Mouse (Mus musculus) urinary bladder, postnatal 36 days (tissue): ENCODE results near the gene Vps11.
"Not testable (repeated sequence)": the region's sequence is repeated elsewhere in the genome, so short reads cannot be mapped to it uniquely, and the experiment has no call there.

Source experiments
- DNase-seq, 2 experiments: peaks; one replicate each; pipeline ENCODE4 v3.0.0; 2022; ENCODE audit warnings: low spot score in 2 of 2, mixed read lengths in 1 of 2

The Vps11 gene

GRCm38 (mm10) chr9:44335331-44336092, 26.0 kb downstream of the Vps11 start:
- DNase-seq: peak in 1 of 2 experiments; percentile 35

- peak; percentile 98 for DNase-seq
Observed at GRCm38 (mm10) chr9:44334396-44335330, 26.8 kb downstream of the Vps11 start, which contains the start of gene H2afx. Gene H2afx, plus strand, starts transcription at chr9:44334694.

GRCm38 (mm10) chr9:44332918-44333638, 28.4 kb downstream of the Vps11 start:
- no peak for DNase-seq

GRCm38 (mm10) chr9:44330736-44331135, 30.7 kb downstream of the Vps11 start:
- no peak for DNase-seq

- no peak for DNase-seq
Observed at GRCm38 (mm10) chr9:44327926-44328325, 33.5 kb downstream of the Vps11 start.

GRCm38 (mm10) chr9:44327064-44327711, 34.3 kb downstream of the Vps11 start:
- no peak for DNase-seq

- peak; percentile 74 to 83 for DNase-seq
Observed at GRCm38 (mm10) chr9:44326371-44327063, 35.0 kb downstream of the Vps11 start.

- no peak for DNase-seq
Observed at GRCm38 (mm10) chr9:44325768-44326370, 35.6 kb downstream of the Vps11 start, which contains the start of gene Dpagt1. Gene Dpagt1, plus strand, starts transcription at chr9:44326019.

GRCm38 (mm10) chr9:44325032-44325767, 36.3 kb downstream of the Vps11 start:
- not testable (repeated sequence) for DNase-seq

- no peak for DNase-seq
Observed at GRCm38 (mm10) chr9:44324147-44324546, 37.3 kb downstream of the Vps11 start.

GRCm38 (mm10) chr9:44323656-44324055, 37.8 kb downstream of the Vps11 start:
- DNase-seq: not testable (repeated sequence)

- DNase-seq: no peak
Observed at GRCm38 (mm10) chr9:44320799-44321133, 40.7 kb downstream of the Vps11 start.

GRCm38 (mm10) chr9:44319887-44320798, 41.3 kb downstream of the Vps11 start, which contains the start of gene C2cd2l:
Gene C2cd2l, minus strand, starts transcription at chr9:44320285.
- DNase-seq: peak; percentile 79 to 89

- peak; percentile 6 to 29 for DNase-seq
Observed at GRCm38 (mm10) chr9:44319105-44319886, 42.2 kb downstream of the Vps11 start.

- no peak for DNase-seq
Observed at GRCm38 (mm10) chr9:44318826-44319095, 42.7 kb downstream of the Vps11 start.

- no peak for DNase-seq
Observed at GRCm38 (mm10) chr9:44318076-44318825, 43.2 kb downstream of the Vps11 start.

- DNase-seq: no peak
Observed at GRCm38 (mm10) chr9:44317452-44317851, 44.0 kb downstream of the Vps11 start.
